Mouse (Mus musculus) kidney, postnatal 0 days (tissue): ENCODE data around the gene Entpd8. TPM values are rescaled to one million over a fixed set of nuclear protein-coding genes. Genes with fewer than 3 reads are reported as not detected.

ENCODE experiments used
- ATAC-seq: fragments of 200-750 bp; cut with Nextera tagmentation; replicated peaks from 2 replicates; pipeline ENCODE4 v1.8.0; 2017; ENCODE audit warnings: low read depth, moderate number of reproducible peaks, moderate TSS enrichment, moderate library complexity; ENCODE audit not compliant: low FRiP score
- DNase-seq: peaks from one replicate; pipeline ENCODE4 v3.0.0-alpha.2; 2016; ENCODE audit warnings: low spot score
- H3K27ac ChIP-seq: fragments of 300-500 bp; sonication (generic); 2 replicates; pipeline ENCODE4 v1.5.1; 2014; ENCODE audit warnings: mild to moderate bottlenecking
- H3K27me3 ChIP-seq: fragments of 300-500 bp; sonication (generic); 2 replicates; pipeline ENCODE4 v1.6.1; 2014; ENCODE audit warnings: low read length, mixed read lengths; ENCODE audit not compliant: insufficient read depth
- H3K36me3 ChIP-seq: fragments of 300-500 bp; sonication (generic); 2 replicates; pipeline ENCODE4 v1.6.1; 2014; ENCODE audit warnings: low read length, mixed read lengths; ENCODE audit not compliant: insufficient read depth
- H3K4me1 ChIP-seq: fragments of 300-500 bp; sonication (generic); replicated peaks from 2 replicates; pipeline ENCODE4 v1.6.1; 2014; ENCODE audit warnings: antibody characterized with exemption, low read length, mixed read lengths; ENCODE audit not compliant: insufficient read depth
- H3K4me2 ChIP-seq: fragments of 300-500 bp; sonication (generic); 2 replicates; pipeline ENCODE4 v1.6.1; 2014; ENCODE audit warnings: mild to moderate bottlenecking, low read length, moderate library complexity, mixed read lengths
- H3K4me3 ChIP-seq: fragments of 300-500 bp; sonication (generic); replicated peaks from 2 replicates; pipeline ENCODE4 v1.5.1; 2014; ENCODE audit warnings: low read depth, low read length
- H3K9ac ChIP-seq: fragments of 300-500 bp; sonication (generic); 2 replicates; pipeline ENCODE4 v1.6.1; 2014; ENCODE audit warnings: low read depth, low read length
- H3K9me3 ChIP-seq: fragments of 300-500 bp; sonication (generic); replicated peaks from 2 replicates; pipeline ENCODE4 v1.6.1; 2016; ENCODE audit warnings: low read length, inconsistent platforms, mixed read lengths
- CTCF ChIP-seq: IDR thresholded peaks from 2 replicates; pipeline ENCODE4 v1.5.1; 2016; ENCODE audit warnings: antibody characterized with exemption, low read depth, mild to moderate bottlenecking, moderate library complexity
- WGBS: fragments of 180-500 bp; shearing (Covaris S2); extraction: QIAGEN DNeasy Blood & Tissue Kit; methylation state at CpG from one replicate; pipeline ENCODE4 v1.1.7; 2014; 5-methylcytosine and 5-hydroxymethylcytosine counted together
- microRNA-seq: library from miRNA; unstranded; fragments of <30 nt; microRNA quantifications from one replicate; pipeline ENCODE4, GENCODE M21; 2016
- polyA plus RNA-seq: library from polyadenylated mRNA; unstranded; fragments of >200 nt; fragmentation: Nextera tagmentation; extraction: Ambion mirVana; gene quantifications from 2 replicates; pipeline ENCODE4 v1.2.1, GENCODE M21; 2015

Gene Entpd8
- polyA plus RNA-seq, 1 experiment from 2014 or later: 6.2 TPM

- Histone ChIP-seq H3K27me3 (no peaks in the 10 kb centered on the region), H3K36me3 (no peaks in the 10 kb centered on the region), H3K27ac (peak overlapping the region; percentile 68), H3K4me3 (no peak overlapping the region), H3K4me1 (0 out of 2 replicates have a peak, but pooled peaks cover 5% of the 10 kb centered on the region), H3K4me2 (no peak overlapping the region), H3K9ac (0 out of 2 replicates have a peak overlapping the region, but pooled peaks have one; percentile 31), H3K9me3 (no peaks in the 10 kb centered on the region)
- TF ChIP-seq CTCF: 0 out of 2 replicates have a peak, but pooled peaks have one; percentile 13
- DNase-seq: peak; percentile 43
- ATAC-seq: peak; percentile 40; the same call in 1 of the 2 replicates
- 40% methylated on average over 19 of the region's 19 CpGs for WGBS
Observed at GRCm38 (mm10) chr2:25126011-25127010, 46.2 kb downstream of the Entpd8 start.

GRCm38 (mm10) chr2:25127206-25127605 lies 47.1 kb downstream of the Entpd8 start:
- H3K27me3 ChIP-seq: no peaks in the 10 kb centered on the region
- H3K36me3 ChIP-seq: no peaks in the 10 kb centered on the region
- TF ChIP-seq CTCF: peak; percentile 88
- H3K27ac ChIP-seq: peak overlapping the region; percentile 47; the same call in 1 of the 2 replicates
- no peak overlapping the region for H3K4me2 ChIP-seq
- no peak overlapping the region for H3K9ac ChIP-seq
- H3K4me3 ChIP-seq: no peak overlapping the region
- ATAC-seq (no peak; the same call in 1 of the 2 replicates), DNase-seq (peak; percentile 66)
- no peaks in the 10 kb centered on the region for H3K9me3 ChIP-seq
- H3K4me1 ChIP-seq: 0 out of 2 replicates have a peak, but pooled peaks cover 5% of the 10 kb centered on the region
- WGBS: 43% methylated on average over 5 of the region's 5 CpGs

DNA sequence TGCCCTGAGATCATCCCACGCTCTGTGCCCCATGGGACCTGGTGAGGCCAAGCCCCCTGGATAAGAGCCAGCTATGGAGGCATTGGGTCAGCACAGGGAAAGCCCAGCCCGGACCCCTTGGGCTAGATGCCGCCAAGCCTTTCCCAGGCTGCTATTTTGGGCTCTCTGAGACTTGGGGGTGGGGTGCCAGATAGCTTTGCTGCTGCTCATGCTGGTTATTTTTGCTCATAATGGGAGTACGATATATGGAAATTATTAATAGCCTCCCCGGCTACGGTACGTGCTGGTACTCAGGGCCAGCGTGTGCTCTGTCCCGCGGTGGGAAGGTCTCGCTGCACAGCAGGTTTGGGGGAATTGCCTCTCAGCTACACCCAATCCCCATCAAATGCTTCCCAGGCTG lies 48.0 kb downstream of the Entpd8 start:
- no peaks in the 10 kb centered on the region for H3K27me3 ChIP-seq
- DNase-seq (no peak), ATAC-seq (no peak)
- 68% methylated on average over 11 of the region's 11 CpGs for WGBS
- H3K4me3 ChIP-seq: no peak overlapping the region
- no peaks in the 10 kb centered on the region for H3K36me3 ChIP-seq
- peak overlapping the region; percentile 47; the same call in 1 of the 2 replicates for H3K27ac ChIP-seq
- 0 out of 2 replicates have a peak, but pooled peaks cover 5% of the 10 kb centered on the region for H3K4me1 ChIP-seq
- H3K9ac ChIP-seq: no peak overlapping the region
- no peak overlapping the region for H3K4me2 ChIP-seq
- no peak for TF ChIP-seq CTCF
- no peaks in the 10 kb centered on the region for H3K9me3 ChIP-seq

DNA sequence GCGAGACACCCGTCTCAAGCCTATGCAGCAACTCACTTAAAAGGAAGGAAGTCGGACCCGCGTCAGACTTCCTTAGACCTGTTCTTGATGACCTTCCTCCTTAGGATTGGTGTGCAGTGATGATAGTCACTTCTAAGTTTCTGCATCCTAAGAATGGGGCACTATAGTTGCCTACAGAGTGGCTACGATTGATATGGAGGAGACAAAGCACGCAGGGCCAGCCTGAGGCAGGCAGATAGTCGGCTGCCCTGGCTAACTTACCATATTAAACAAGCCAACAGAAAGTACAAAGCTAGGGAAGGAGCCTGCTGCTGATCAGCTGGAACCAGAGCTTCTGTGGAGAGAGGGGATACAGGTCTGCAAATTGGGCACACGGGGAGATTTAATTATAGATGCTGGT lies 51.5 kb downstream of the Entpd8 start:
- H3K27me3 ChIP-seq: no peaks in the 10 kb centered on the region
- no peak for ATAC-seq
- TF ChIP-seq CTCF: no peak
- DNase-seq: no peak
- no peak overlapping the region for H3K27ac ChIP-seq
- 73% methylated on average over 9 of the region's 9 CpGs for WGBS
- no peak overlapping the region for H3K9ac ChIP-seq
- no peak overlapping the region for H3K4me3 ChIP-seq
- H3K4me2 ChIP-seq: no peak overlapping the region
- H3K36me3 ChIP-seq: no peaks in the 10 kb centered on the region
- H3K4me1 ChIP-seq: no peaks in the 10 kb centered on the region
- no peaks in the 10 kb centered on the region for H3K9me3 ChIP-seq

Small RNAs within 50 kb of the gene (microRNA-seq; reads per million reads assigned to microRNA genes)
- gene Gm24328 (not detected), gene Mir7664 (not detected)

Other genes starting within 250 kb of the Entpd8 start
- 47.5 and 58.8 TPM in 2 replicates for gene Ehmt1, start 160.7 kb upstream of the Entpd8 start, polyA plus RNA-seq
- 66.3 and 72.3 TPM in 2 replicates for gene Arrdc1, start 145.1 kb upstream of the Entpd8 start, polyA plus RNA-seq
- gene Zmynd19, start 130.5 kb upstream of the Entpd8 start, polyA plus RNA-seq: 11.7 and 12.2 TPM in 2 replicates
- 21.6 and 23.8 TPM in 2 replicates for gene Dph7, start 117.9 kb upstream of the Entpd8 start, polyA plus RNA-seq
- 153 and 157 TPM in 2 replicates for gene Mrpl41, start 105.2 kb upstream of the Entpd8 start, polyA plus RNA-seq
- 6.1 and 8.3 TPM in 2 replicates for gene Pnpla7, start 104.3 kb upstream of the Entpd8 start, polyA plus RNA-seq
- 71.0 and 74.6 TPM in 2 replicates for gene Nsmf, start 25.9 kb upstream of the Entpd8 start, polyA plus RNA-seq
- gene Noxa1, start 14.8 kb downstream of the Entpd8 start, polyA plus RNA-seq: 0.41 and 0.43 TPM in 2 replicates
- gene Nrarp, start 100.5 kb downstream of the Entpd8 start, polyA plus RNA-seq: 19.9 and 21.6 TPM in 2 replicates
- 10.8 and 12.0 TPM in 2 replicates for gene Tor4a, start 116.6 kb downstream of the Entpd8 start, polyA plus RNA-seq
- gene Nelfb, start 131.2 kb downstream of the Entpd8 start, polyA plus RNA-seq: 74.0 and 82.3 TPM in 2 replicates
- gene Stpg3, start 134.3 kb downstream of the Entpd8 start, polyA plus RNA-seq: 0.29 and 0.43 TPM in 2 replicates
- 0.28 and 0.62 TPM in 2 replicates for gene Fam166a, start 138.4 kb downstream of the Entpd8 start, polyA plus RNA-seq
- 339 and 384 TPM in 2 replicates for gene Tubb4b, start 144.4 kb downstream of the Entpd8 start, polyA plus RNA-seq
- gene Slc34a3, start 154.1 kb downstream of the Entpd8 start, polyA plus RNA-seq: 1.5 and 1.6 TPM in 2 replicates
- 0.16 and 0.28 TPM in 2 replicates for gene Rnf224, start 156.5 kb downstream of the Entpd8 start, polyA plus RNA-seq
- gene Rnf208, start 162.0 kb downstream of the Entpd8 start, polyA plus RNA-seq: 24.2 and 27.4 TPM in 2 replicates
- gene Cysrt1, start 162.1 kb downstream of the Entpd8 start, polyA plus RNA-seq: 0.61 and 0.75 TPM in 2 replicates
- gene AL732309.1, start 166.6 kb downstream of the Entpd8 start, polyA plus RNA-seq: 2.7 and 3.7 TPM in 2 replicates
- 42.6 and 46.7 TPM in 2 replicates for gene Tmem203, start 175.1 kb downstream of the Entpd8 start, polyA plus RNA-seq
- 17.1 and 18.0 TPM in 2 replicates for gene Tprn, start 182.3 kb downstream of the Entpd8 start, polyA plus RNA-seq
- gene Ssna1, start 192.1 kb downstream of the Entpd8 start, polyA plus RNA-seq: 172 TPM in 2 replicates
- 79.4 and 84.0 TPM in 2 replicates for gene Anapc2, start 192.2 kb downstream of the Entpd8 start, polyA plus RNA-seq
- not detected in 2 replicates for gene Tmem210, start 207.8 kb downstream of the Entpd8 start, polyA plus RNA-seq
- gene Lrrc26, start 209.6 kb downstream of the Entpd8 start, polyA plus RNA-seq: 0.29 and 0.48 TPM in 2 replicates
- gene Grin1, start 238.9 kb downstream of the Entpd8 start, polyA plus RNA-seq: 0.58 and 0.66 TPM in 2 replicates